Mouse (Mus musculus): ENCODE measurements around the gene Olfr612. TPM values are rescaled to one million over a fixed set of nuclear protein-coding genes. Genes with fewer than 3 reads are reported as not detected.

The Olfr612 gene
- polyA plus RNA-seq, 1 experiment, result not detected

GRCm38 (mm10) chr7:103512022-103512421, 30.5 kb downstream of the Olfr612 start, which contains the start of gene Olfr610:
Gene Olfr610 (minus strand): TSS chr7:103512122.
- 89% methylated on average over 2 of the region's 2 CpGs for WGBS
- Histone ChIP-seq H3K27me3 (ENCODE audit: control insufficient read depth, insufficient read depth, low read length) (no peaks in the 10 kb centered on the region), H3K27ac (ENCODE audit: insufficient read depth, low read length) (no peak within 1 kb of the TSS), H3K4me3 (ENCODE audit: extremely low read depth, insufficient read depth, insufficient read length) (no peak within 1 kb of the TSS), H3K4me1 (ENCODE audit: control insufficient read depth, insufficient read depth, insufficient read length) (no peaks in the 10 kb centered on the region), H3K36me3 (ENCODE audit: control insufficient read depth, insufficient read depth, low read length) (no peaks in the 10 kb centered on the region)
- no peak for TF ChIP-seq CTCF (IDR thresholded peaks at IDR 0.05; ENCODE audit: extremely low read depth, insufficient read depth, insufficient read length, insufficient replicate concordance)
- TF ChIP-seq POLR2A (IDR thresholded peaks at IDR 0.05; ENCODE audit: low read depth, low read length), result no peak
- DNase-seq (ENCODE audit: low read depth in 1 of 2, low spot score in 2 of 2), result no peak

GRCm38 (mm10) chr7:103497962-103498361, 44.6 kb downstream of the Olfr612 start, which contains the start of gene Olfr609:
Gene Olfr609 (minus strand): TSS chr7:103498062.
- DNase-seq (ENCODE audit: low read depth in 1 of 2, low spot score in 2 of 2), result no peak
- no peak for TF ChIP-seq POLR2A (IDR thresholded peaks at IDR 0.05; ENCODE audit: low read depth, low read length)
- no peak for TF ChIP-seq CTCF (IDR thresholded peaks at IDR 0.05; ENCODE audit: extremely low read depth, insufficient read depth, insufficient read length, insufficient replicate concordance)
- 75% methylated on average over 1 of the region's 1 CpGs for WGBS
- H3K36me3 ChIP-seq (ENCODE audit: control insufficient read depth, insufficient read depth, low read length), result no peaks in the 10 kb centered on the region
- H3K4me1 ChIP-seq (ENCODE audit: control insufficient read depth, insufficient read depth, insufficient read length), result no peaks in the 10 kb centered on the region
- H3K27ac ChIP-seq (ENCODE audit: insufficient read depth, low read length), result no peak within 1 kb of the TSS
- no peaks in the 10 kb centered on the region for H3K27me3 ChIP-seq (ENCODE audit: control insufficient read depth, insufficient read depth, low read length)
- no peak within 1 kb of the TSS for H3K4me3 ChIP-seq (ENCODE audit: extremely low read depth, insufficient read depth, insufficient read length)

Other genes with a start within 250 kb of the Olfr612 start
- gene Olfr596, start 237.1 kb downstream of the Olfr612 start, polyA plus RNA-seq (2012; rRNA removed), result not detected in 2 replicates
- not detected in 2 replicates for gene Olfr597, start 226.4 kb downstream of the Olfr612 start, polyA plus RNA-seq (2012; rRNA removed)
- not detected in 2 replicates for gene Olfr598, start 219.1 kb downstream of the Olfr612 start, polyA plus RNA-seq (2012; rRNA removed)
- gene Olfr599, start 206.8 kb downstream of the Olfr612 start, polyA plus RNA-seq (2012; rRNA removed), result not detected in 2 replicates
- not detected in 2 replicates for gene Olfr600, start 193.0 kb downstream of the Olfr612 start, polyA plus RNA-seq (2012; rRNA removed)
- not detected in 2 replicates for gene Olfr601, start 180.1 kb downstream of the Olfr612 start, polyA plus RNA-seq (2012; rRNA removed)
- gene Olfr603, start 156.5 kb downstream of the Olfr612 start, polyA plus RNA-seq (2012; rRNA removed), result not detected in 2 replicates
- not detected in 2 replicates for gene Usp17lc, start 127.6 kb downstream of the Olfr612 start, polyA plus RNA-seq (2012; rRNA removed)
- gene Olfr605, start 97.3 kb downstream of the Olfr612 start, polyA plus RNA-seq (2012; rRNA removed), result not detected in 2 replicates
- not detected in 2 replicates for gene Olfr606, start 93.7 kb downstream of the Olfr612 start, polyA plus RNA-seq (2012; rRNA removed)
- gene Olfr607, start 78.6 kb downstream of the Olfr612 start, polyA plus RNA-seq (2012; rRNA removed), result not detected in 2 replicates
- gene Olfr608, start 72.8 kb downstream of the Olfr612 start, polyA plus RNA-seq (2012; rRNA removed), result not detected in 2 replicates
- not detected in 2 replicates for gene Olfr609, start 44.7 kb downstream of the Olfr612 start, polyA plus RNA-seq (2012; rRNA removed)
- not detected in 2 replicates for gene Olfr610, start 30.6 kb downstream of the Olfr612 start, polyA plus RNA-seq (2012; rRNA removed)
- gene Olfr611, start 21.9 kb downstream of the Olfr612 start, polyA plus RNA-seq (2012; rRNA removed), result not detected in 2 replicates
- gene Olfr613, start 5.4 kb upstream of the Olfr612 start, polyA plus RNA-seq (2012; rRNA removed), result not detected in 2 replicates
- gene Olfr615, start 13.4 kb upstream of the Olfr612 start, polyA plus RNA-seq (2012; rRNA removed), result not detected in 2 replicates
- gene Olfr616, start 26.4 kb upstream of the Olfr612 start, polyA plus RNA-seq (2012; rRNA removed), result not detected in 2 replicates
- gene Olfr617, start 30.3 kb upstream of the Olfr612 start, polyA plus RNA-seq (2012; rRNA removed), result not detected in 2 replicates
- not detected in 2 replicates for gene Olfr618, start 47.4 kb upstream of the Olfr612 start, polyA plus RNA-seq (2012; rRNA removed)
- gene Olfr619, start 57.9 kb upstream of the Olfr612 start, polyA plus RNA-seq (2012; rRNA removed), result not detected in 2 replicates
- not detected in 2 replicates for gene Olfr620, start 69.8 kb upstream of the Olfr612 start, polyA plus RNA-seq (2012; rRNA removed)
- gene Olfr622, start 100.0 kb upstream of the Olfr612 start, polyA plus RNA-seq (2012; rRNA removed), result not detected in 2 replicates
- gene Olfr623, start 121.0 kb upstream of the Olfr612 start, polyA plus RNA-seq (2012; rRNA removed), result not detected in 2 replicates
- not detected in 2 replicates for gene Olfr624, start 128.5 kb upstream of the Olfr612 start, polyA plus RNA-seq (2012; rRNA removed)
- gene Olfr625-ps1, start 140.0 kb upstream of the Olfr612 start, polyA plus RNA-seq (2012; rRNA removed), result not detected in 2 replicates
- not detected in 2 replicates for gene Olfr243, start 172.0 kb upstream of the Olfr612 start, polyA plus RNA-seq (2012; rRNA removed)
- not detected in 2 replicates for gene Olfr628, start 187.7 kb upstream of the Olfr612 start, polyA plus RNA-seq (2012; rRNA removed)
- not detected in 2 replicates for gene Olfr629, start 202.2 kb upstream of the Olfr612 start, polyA plus RNA-seq (2012; rRNA removed)
- gene Olfr630, start 214.6 kb upstream of the Olfr612 start, polyA plus RNA-seq (2012; rRNA removed), result not detected in 2 replicates
- gene Olfr69, start 228.9 kb upstream of the Olfr612 start, polyA plus RNA-seq (2012; rRNA removed), result not detected in 2 replicates
- gene Olfr68, start 237.0 kb upstream of the Olfr612 start, polyA plus RNA-seq (2012; rRNA removed), result not detected in 2 replicates
- gene Olfr67, start 249.1 kb upstream of the Olfr612 start, polyA plus RNA-seq (2012; rRNA removed), result not detected in 2 replicates

All from spleen, adult 2 months (tissue).